Mouse (Mus musculus) gastrocnemius, postnatal 4 days (tissue): ENCODE data around the gene Hdgfl1. TPM values are rescaled to one million over a fixed set of nuclear protein-coding genes. Genes with fewer than 3 reads are reported as not detected.

Experiments
- DNase-seq, 2 experiments: peaks; one replicate each; pipeline ENCODE4 v3.0.0; 2021 to 2022; ENCODE audit warnings: low spot score in 2 of 2, mixed read lengths in 2 of 2
- long read RNA-seq, 2 experiments: library from polyadenylated mRNA; stranded (forward); transcript quantifications; one replicate each; pipeline ENCODE4 v2.0.0; 2021
- total RNA-seq, 2 experiments: library from RNA; stranded (reverse); gene quantifications; 2 replicates each; pipeline ENCODE4 v1.2.3; 2021

Hdgfl1 gene
- total RNA-seq, result not detected
- long read RNA-seq, experiment 1, result 0 reads
- long read RNA-seq, experiment 2, result 0 reads

- DNase-seq, result no peak
Measured at GRCm38 (mm10) chr13:26769955-26770354, at the start of gene Hdgfl1. TSS of gene Hdgfl1 (minus strand) at chr13:26770165.

- no peak for DNase-seq
Measured at GRCm38 (mm10) chr13:26795460-26795859, 25.5 kb upstream of the Hdgfl1 start.

GRCm38 (mm10) chr13:26769424-26769823 is 541 bp downstream of the Hdgfl1 start:
- no peak for DNase-seq

GRCm38 (mm10) chr13:26761966-26762803 is 7.8 kb downstream of the Hdgfl1 start:
- no peak for DNase-seq

- no peak for DNase-seq
Measured at GRCm38 (mm10) chr13:26752863-26753262, 17.1 kb downstream of the Hdgfl1 start.

DNA sequence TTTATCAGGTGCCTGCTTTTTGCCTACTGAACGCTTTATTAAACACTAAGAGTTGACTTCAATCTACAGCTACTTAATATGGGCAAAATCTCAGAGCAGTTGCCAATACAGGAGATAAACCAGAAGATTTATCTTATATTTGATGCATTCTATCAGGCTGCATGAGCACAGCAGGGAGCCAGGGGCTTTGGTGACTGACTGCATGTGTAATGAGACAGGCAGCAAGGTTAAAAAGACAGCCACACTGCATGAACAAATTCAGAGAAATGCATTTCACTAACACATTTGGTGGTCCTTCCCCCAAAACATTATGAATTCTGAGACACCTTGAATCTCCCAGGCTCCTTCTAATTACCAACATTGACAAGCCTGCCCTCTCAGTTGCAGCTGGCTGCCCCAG is 17.6 kb downstream of the Hdgfl1 start:
- no peak for DNase-seq

GRCm38 (mm10) chr13:26745760-26746457 is 24.1 kb downstream of the Hdgfl1 start:
- DNase-seq, result no peak

DNA sequence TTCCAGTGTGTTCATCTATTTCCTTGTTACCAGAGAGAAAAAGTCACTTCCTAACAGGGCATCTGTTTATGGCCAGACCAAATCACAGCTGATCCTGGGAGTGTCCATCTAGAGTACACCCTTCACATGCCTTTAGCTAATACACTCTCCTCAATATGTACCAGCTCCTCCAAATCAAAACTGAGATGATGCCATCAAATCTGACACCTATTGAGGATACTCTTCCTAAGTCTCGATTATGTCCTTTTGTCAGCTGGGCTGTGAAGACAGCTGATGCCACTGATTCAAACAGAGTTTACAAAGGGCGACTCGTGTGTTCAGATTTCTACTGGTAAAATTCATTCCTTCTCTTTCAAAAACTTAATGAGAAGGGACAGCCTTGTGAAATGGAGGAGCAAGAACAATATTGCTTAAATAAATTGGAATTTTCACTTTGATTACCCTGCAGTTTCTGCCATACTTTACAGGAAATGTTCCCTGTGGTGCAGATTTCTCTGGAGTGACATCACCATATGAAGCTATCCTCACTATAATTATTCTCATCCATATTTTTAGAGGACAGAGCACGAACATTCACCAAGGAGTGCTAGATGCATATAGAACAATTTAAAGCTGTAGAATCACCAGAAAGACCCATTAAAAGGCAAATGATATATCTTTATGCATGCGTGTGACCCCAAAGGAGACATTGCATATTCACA is 24.8 kb downstream of the Hdgfl1 start:
- DNase-seq, result no peak

DNA sequence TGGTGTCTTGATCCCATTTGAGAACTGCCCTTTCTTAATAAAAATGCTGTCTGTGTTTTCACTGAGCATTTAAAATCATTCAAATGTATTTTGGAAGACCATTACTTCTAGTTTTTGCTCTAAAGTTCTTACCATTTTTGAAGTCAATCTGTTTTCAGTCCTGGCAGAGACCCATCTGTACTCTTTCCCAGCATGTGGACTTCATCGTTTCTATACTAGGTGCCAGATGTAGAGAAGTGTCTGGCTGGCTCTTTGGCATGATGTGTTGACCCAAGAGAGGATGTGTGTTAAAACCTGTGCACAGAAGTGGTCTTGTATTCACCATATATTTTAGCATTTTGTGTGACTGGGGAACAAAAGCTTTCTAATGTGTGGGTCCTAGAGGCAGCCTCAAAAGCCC is 25.9 kb downstream of the Hdgfl1 start:
- peak in 1 of 2 experiments; percentile 18 for DNase-seq

DNA sequence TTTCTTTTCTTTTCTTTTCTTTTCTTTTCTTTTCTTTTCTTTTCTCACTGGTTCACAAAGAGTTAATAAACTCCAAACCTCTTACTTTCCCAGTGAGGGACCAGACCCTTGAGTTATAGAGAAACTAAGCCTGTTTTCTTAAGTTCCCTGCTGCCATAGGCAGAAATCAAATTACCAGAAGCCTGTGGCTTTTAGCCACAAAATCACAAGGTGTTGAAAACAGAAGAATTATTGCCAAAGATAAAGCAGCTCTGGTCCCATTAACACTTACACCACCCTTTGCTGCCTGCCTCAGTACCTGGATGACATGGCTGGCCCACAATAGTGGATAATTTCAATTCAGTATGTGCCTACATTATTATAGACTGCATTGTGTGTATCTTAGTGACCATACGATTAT is 35.0 kb downstream of the Hdgfl1 start:
- no peak for DNase-seq

GRCm38 (mm10) chr13:26724250-26724649 is 45.7 kb downstream of the Hdgfl1 start:
- no peak for DNase-seq

GRCm38 (mm10) chr13:26721333-26721732 is 48.6 kb downstream of the Hdgfl1 start:
- DNase-seq, result no peak

DNA sequence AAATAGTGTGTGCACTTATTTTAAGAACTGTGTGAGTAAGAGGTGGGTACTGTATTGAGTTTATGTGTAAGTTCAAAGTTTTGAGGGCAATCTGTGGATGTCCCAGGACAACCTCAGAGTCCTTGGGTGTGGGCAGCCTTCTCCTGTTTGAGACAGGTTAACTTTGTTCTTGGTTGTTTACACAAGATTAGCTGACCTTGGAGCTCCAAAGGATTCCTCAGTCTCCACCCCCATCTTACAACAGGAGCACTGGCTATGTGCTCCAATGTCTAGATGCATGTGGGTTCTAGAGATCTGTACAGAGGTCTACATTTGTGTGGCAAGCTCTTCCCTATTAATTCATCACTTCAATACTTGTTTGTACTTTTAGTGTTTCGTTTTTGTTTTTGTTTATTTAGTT is 49.0 kb downstream of the Hdgfl1 start:
- no peak for DNase-seq

GRCm38 (mm10) chr13:26719146-26719715 is 50.7 kb downstream of the Hdgfl1 start:
- no peak for DNase-seq
